Mouse (Mus musculus) heart, embryonic 13.5 days (tissue): ENCODE measurements around the gene Aftph. TPM values are rescaled to one million over a fixed set of nuclear protein-coding genes. Genes with fewer than 3 reads are reported as not detected.

Experiments used
- ATAC-seq: fragments of 200-750 bp; cut with Nextera tagmentation; 2 replicates; pipeline ENCODE4 v1.8.0; 2017; ENCODE audit warnings: moderate TSS enrichment; ENCODE audit not compliant: insufficient number of reproducible peaks, low FRiP score, low TSS enrichment; ENCODE audit errors: extremely low read depth
- H3K27ac ChIP-seq: fragments of 300-500 bp; sonication (generic); replicated peaks from 2 replicates; pipeline ENCODE4 v1.5.1; 2015; ENCODE audit warnings: moderate library complexity, mild to moderate bottlenecking, inconsistent platforms
- H3K27me3 ChIP-seq: fragments of 300-500 bp; sonication (generic); replicated peaks from 2 replicates; pipeline ENCODE4 v1.6.1; 2015; ENCODE audit warnings: mild to moderate bottlenecking, inconsistent platforms
- H3K36me3 ChIP-seq: fragments of 300-500 bp; sonication (generic); 2 replicates; pipeline ENCODE4 v1.6.1; 2015; ENCODE audit warnings: mild to moderate bottlenecking, inconsistent platforms
- H3K4me1 ChIP-seq: fragments of 300-500 bp; sonication (generic); 2 replicates; pipeline ENCODE4 v1.6.1; 2015; ENCODE audit warnings: inconsistent platforms
- H3K4me2 ChIP-seq: fragments of 300-500 bp; sonication (generic); 2 replicates; pipeline ENCODE4 v1.6.1; 2015; ENCODE audit warnings: inconsistent platforms, mild to moderate bottlenecking, moderate library complexity
- H3K4me3 ChIP-seq: fragments of 300-500 bp; sonication (generic); 2 replicates; pipeline ENCODE4 v1.5.1; 2015; ENCODE audit warnings: moderate library complexity, mild to moderate bottlenecking, inconsistent platforms
- H3K9ac ChIP-seq: fragments of 300-500 bp; sonication (generic); 2 replicates; pipeline ENCODE4 v1.6.1; 2015; ENCODE audit warnings: inconsistent platforms, mild to moderate bottlenecking, moderate library complexity
- H3K9me3 ChIP-seq: fragments of 300-500 bp; sonication (generic); 2 replicates; pipeline ENCODE4 v1.6.1; 2016; ENCODE audit warnings: inconsistent platforms
- WGBS: fragments of 180-500 bp; shearing (Covaris S2); methylation state at CpG from one replicate; pipeline ENCODE4 v1.1.7; 2015; ENCODE audit warnings: mixed read lengths; 5-methylcytosine and 5-hydroxymethylcytosine counted together
- polyA plus RNA-seq: library from polyadenylated mRNA; unstranded; fragments of >200 nt; fragmentation: Nextera tagmentation; extraction: Ambion mirVana; gene quantifications from 2 replicates; pipeline ENCODE4 v1.2.1, GENCODE M21; 2015

Aftph gene
- polyA plus RNA-seq, 1 experiment from 2014 or later: 9.5 TPM

GRCm38 (mm10) chr11:20645521-20645920 lies 95.9 kb downstream of the Aftph start:
- peaks cover 67% of the 10 kb centered on the region for H3K4me1 ChIP-seq
- WGBS: 53% methylated on average over 3 of the region's 3 CpGs
- no peaks in the 10 kb centered on the region for H3K9me3 ChIP-seq
- H3K36me3 ChIP-seq: peaks cover 26% of the 10 kb centered on the region
- H3K4me2 ChIP-seq: no peak overlapping the region
- no peaks in the 10 kb centered on the region for H3K27me3 ChIP-seq
- H3K9ac ChIP-seq: no peak overlapping the region
- no peak for ATAC-seq
- no peak overlapping the region for H3K27ac ChIP-seq
- no peak overlapping the region for H3K4me3 ChIP-seq

- 56% methylated on average over 6 of the region's 6 CpGs for WGBS
- H3K27ac ChIP-seq: no peak overlapping the region
These were observed 96.5 kb downstream of the Aftph start for GRCm38 (mm10) chr11:20644872-20645271.

DNA sequence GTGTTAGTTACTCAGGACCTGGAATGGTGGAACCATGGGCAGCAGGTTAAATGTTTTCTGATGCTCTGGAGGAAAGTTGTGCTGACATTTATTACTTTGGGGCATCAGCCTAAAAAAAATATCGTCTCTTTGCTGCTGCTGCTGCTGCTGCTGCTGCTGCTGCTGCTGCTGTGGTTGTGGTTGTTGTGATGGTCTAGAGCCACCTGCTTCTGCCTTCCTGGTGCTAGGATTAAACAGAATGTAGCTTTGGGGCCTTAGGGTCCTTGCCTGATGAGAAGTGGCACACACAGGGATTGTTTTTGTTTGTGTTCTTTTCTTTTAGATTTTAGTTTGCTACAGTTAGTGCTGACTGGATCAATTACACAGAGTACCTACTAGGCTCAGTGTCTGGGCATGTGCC lies 97.2 kb downstream of the Aftph start:
- ATAC-seq: no peak
- no peaks in the 10 kb centered on the region for H3K27me3 ChIP-seq
- no peak overlapping the region; the same call in 1 of the 2 replicates for H3K27ac ChIP-seq
- H3K9me3 ChIP-seq: no peaks in the 10 kb centered on the region
- H3K9ac ChIP-seq: no peak overlapping the region
- peaks cover 15% of the 10 kb centered on the region for H3K36me3 ChIP-seq
- H3K4me2 ChIP-seq: no peak overlapping the region
- WGBS: 72% methylated on average over 1 of the region's 1 CpGs
- H3K4me1 ChIP-seq: peaks cover 81% of the 10 kb centered on the region
- H3K4me3 ChIP-seq: no peak overlapping the region

More at GRCm38 (mm10) chr11:20644872-20645271, 96.5 kb downstream of the Aftph start:
- Histone ChIP-seq H3K4me1 (peaks cover 74% of the 10 kb centered on the region), H3K9me3 (no peaks in the 10 kb centered on the region), H3K9ac (0 out of 2 replicates have a peak overlapping the region, but pooled peaks have one; percentile 3), H3K4me3 (no peak overlapping the region), H3K27me3 (no peaks in the 10 kb centered on the region), H3K36me3 (peaks cover 21% of the 10 kb centered on the region), H3K4me2 (no peak overlapping the region)
- ATAC-seq: no peak

DNA sequence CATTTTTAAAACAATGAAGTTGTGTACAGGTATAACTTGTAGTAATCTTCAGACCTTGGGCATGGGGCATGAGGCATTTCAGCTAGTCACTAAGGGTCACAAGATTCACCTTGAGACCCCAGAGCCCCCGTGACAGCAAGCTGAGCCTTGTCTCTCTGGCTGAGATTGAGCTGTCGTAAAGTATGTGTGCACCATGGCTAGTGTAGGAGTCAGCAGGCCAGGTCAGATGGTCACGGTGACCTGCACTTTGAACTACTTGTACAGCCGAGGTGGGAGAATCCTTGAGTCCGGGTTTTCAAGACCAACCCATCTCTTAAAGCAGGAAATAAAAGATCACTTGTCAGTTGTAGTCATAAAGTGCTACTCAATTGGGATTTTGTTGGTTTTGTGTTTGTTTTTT lies 98.2 kb downstream of the Aftph start:
- peaks cover 84% of the 10 kb centered on the region for H3K4me1 ChIP-seq
- no peaks in the 10 kb centered on the region for H3K9me3 ChIP-seq
- no peak overlapping the region for H3K4me3 ChIP-seq
- H3K4me2 ChIP-seq: no peak overlapping the region
- no peak overlapping the region for H3K9ac ChIP-seq
- ATAC-seq: no peak
- no peaks in the 10 kb centered on the region for H3K27me3 ChIP-seq
- no peak overlapping the region for H3K27ac ChIP-seq
- WGBS: 53% methylated on average over 5 of the region's 5 CpGs
- H3K36me3 ChIP-seq: peaks cover 5% of the 10 kb centered on the region

DNA sequence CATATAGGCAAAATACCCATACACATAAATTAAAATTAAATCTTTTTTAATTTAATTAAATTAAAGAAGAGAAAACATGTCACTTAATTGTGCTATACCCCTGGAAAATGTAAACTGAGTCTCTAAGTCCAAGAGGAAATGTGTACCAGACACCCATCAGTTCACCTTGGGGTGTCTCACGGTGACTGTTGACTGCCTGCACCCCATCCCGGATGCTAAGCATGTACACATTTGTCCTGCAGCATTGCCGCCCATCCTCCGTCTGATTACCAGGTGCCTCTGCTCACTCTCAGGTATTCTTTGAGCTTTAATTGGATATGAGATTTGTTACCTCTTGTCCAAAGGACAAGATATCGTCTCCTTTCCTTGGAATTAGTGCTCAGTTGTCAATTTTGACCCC lies 99.1 kb downstream of the Aftph start:
- H3K27me3 ChIP-seq: no peaks in the 10 kb centered on the region
- peaks cover 76% of the 10 kb centered on the region for H3K4me1 ChIP-seq
- no peak overlapping the region for H3K9ac ChIP-seq
- H3K36me3 ChIP-seq: no peaks in the 10 kb centered on the region
- ATAC-seq: no peak
- H3K4me2 ChIP-seq: no peak overlapping the region
- no peak overlapping the region for H3K4me3 ChIP-seq
- no peak overlapping the region for H3K27ac ChIP-seq
- H3K9me3 ChIP-seq: no peaks in the 10 kb centered on the region
- 81% methylated on average over 5 of the region's 5 CpGs for WGBS

DNA sequence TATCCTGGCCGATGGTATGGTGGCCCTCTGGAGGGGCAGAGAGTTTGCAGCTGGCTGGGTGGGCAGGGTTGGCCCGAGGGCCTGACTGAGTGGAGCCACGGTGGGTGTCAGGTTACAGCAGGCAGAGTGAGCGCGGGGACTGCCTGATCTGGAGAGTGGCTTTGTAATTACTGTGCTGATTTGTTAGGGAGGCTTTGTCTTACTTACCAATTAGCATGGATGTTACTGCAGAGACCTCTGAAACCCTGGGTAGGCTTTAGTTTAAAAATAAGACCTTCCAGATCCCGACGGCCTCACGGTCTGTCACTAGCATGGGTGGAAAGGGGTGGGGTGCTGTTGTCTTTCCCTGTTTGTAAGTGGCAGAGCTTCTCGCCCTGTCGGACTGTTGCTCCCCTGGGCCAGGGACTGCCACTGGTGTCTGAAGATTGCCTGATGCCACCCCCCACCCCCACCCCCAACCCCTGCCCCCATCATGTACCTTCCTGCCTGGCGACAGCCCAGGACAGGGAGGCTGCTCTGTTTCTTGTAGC lies 101.4 kb downstream of the Aftph start:
- Histone ChIP-seq H3K4me2 (peak overlapping the region; percentile 69), H3K27me3 (no peaks in the 10 kb centered on the region), H3K36me3 (no peaks in the 10 kb centered on the region), H3K4me1 (peaks cover 70% of the 10 kb centered on the region), H3K4me3 (peak overlapping the region; percentile 35), H3K9me3 (no peaks in the 10 kb centered on the region), H3K9ac (peak overlapping the region; percentile 76), H3K27ac (peak overlapping the region; percentile 84)
- peak; percentile 62; the same call in 1 of the 2 replicates for ATAC-seq
- 3% methylated on average over 11 of the region's 11 CpGs for WGBS

GRCm38 (mm10) chr11:20638841-20639240 lies 102.5 kb downstream of the Aftph start:
- ATAC-seq: no peak
- 24% methylated on average over 3 of the region's 3 CpGs for WGBS
- Histone ChIP-seq H3K9me3 (no peaks in the 10 kb centered on the region), H3K4me2 (no peak overlapping the region), H3K36me3 (no peaks in the 10 kb centered on the region), H3K9ac (no peak overlapping the region), H3K27me3 (no peaks in the 10 kb centered on the region), H3K27ac (no peak overlapping the region), H3K4me3 (no peak overlapping the region), H3K4me1 (peaks cover 70% of the 10 kb centered on the region)

DNA sequence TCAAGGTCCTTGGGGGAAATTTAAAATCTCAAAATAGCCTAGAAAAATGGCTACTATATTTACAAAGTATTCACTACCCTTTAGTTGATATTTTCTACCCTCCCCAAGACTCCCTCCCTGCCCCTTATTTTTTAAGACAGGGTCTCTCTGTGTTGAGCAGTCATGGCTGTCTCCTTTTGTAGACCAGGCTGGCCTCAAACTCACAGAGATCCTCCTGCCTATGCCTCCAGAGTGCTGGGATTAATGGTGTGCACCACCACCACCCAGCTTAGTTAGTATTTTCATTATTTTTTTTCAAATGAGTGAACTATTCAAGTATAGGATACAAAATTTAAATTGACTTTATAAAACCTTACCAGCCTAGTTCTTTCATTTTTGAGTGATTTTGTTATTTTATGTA lies 104.3 kb downstream of the Aftph start:
- H3K4me1 ChIP-seq: peaks cover 70% of the 10 kb centered on the region
- no peaks in the 10 kb centered on the region for H3K9me3 ChIP-seq
- no peak overlapping the region for H3K27ac ChIP-seq
- 0 out of 2 replicates have a peak overlapping the region, but pooled peaks have one; percentile 9 for H3K4me2 ChIP-seq
- ATAC-seq: no peak
- no peaks in the 10 kb centered on the region for H3K36me3 ChIP-seq
- H3K4me3 ChIP-seq: no peak overlapping the region
- H3K9ac ChIP-seq: no peak overlapping the region
- no peaks in the 10 kb centered on the region for H3K27me3 ChIP-seq

DNA sequence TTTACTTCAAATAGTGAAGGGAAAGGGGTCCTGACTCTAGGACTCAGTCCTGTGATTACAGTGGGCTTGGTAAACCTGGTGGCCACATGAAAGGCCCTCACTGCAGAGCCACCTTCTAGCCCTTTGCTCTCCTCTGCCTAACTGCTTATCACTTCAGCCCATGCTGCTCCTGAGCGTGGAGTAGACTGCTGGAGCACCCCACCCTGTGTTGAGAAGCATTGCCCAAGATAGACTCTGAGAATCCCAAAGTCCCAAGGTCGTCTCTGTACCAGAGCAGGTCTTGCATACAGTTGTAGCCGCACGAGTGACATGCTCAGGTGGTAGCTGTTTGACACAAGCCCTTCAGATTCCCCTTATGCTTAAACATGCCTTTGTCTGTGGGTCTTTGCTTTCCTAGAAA lies 105.3 kb downstream of the Aftph start:
- Histone ChIP-seq H3K4me1 (peaks cover 67% of the 10 kb centered on the region), H3K9me3 (no peaks in the 10 kb centered on the region), H3K27ac (peak overlapping the region; percentile 63), H3K27me3 (no peaks in the 10 kb centered on the region), H3K9ac (peak overlapping the region; percentile 54), H3K4me3 (peak overlapping the region; percentile 20), H3K4me2 (peak overlapping the region; percentile 76), H3K36me3 (no peaks in the 10 kb centered on the region)
- WGBS: 30% methylated on average over 4 of the region's 4 CpGs
- ATAC-seq: no peak

GRCm38 (mm10) chr11:20635646-20636045 lies 105.7 kb downstream of the Aftph start:
- peaks cover 63% of the 10 kb centered on the region for H3K4me1 ChIP-seq
- no peak for ATAC-seq
- H3K4me2 ChIP-seq: peak overlapping the region; percentile 76
- no peaks in the 10 kb centered on the region for H3K9me3 ChIP-seq
- peak overlapping the region; percentile 54 for H3K9ac ChIP-seq
- 42% methylated on average over 6 of the region's 6 CpGs for WGBS
- peak overlapping the region; percentile 63 for H3K27ac ChIP-seq
- H3K36me3 ChIP-seq: no peaks in the 10 kb centered on the region
- H3K4me3 ChIP-seq: peak overlapping the region; percentile 20
- no peaks in the 10 kb centered on the region for H3K27me3 ChIP-seq
